Mouse (Mus musculus): ENCODE results near the gene 1700109H08Rik.

DNA sequence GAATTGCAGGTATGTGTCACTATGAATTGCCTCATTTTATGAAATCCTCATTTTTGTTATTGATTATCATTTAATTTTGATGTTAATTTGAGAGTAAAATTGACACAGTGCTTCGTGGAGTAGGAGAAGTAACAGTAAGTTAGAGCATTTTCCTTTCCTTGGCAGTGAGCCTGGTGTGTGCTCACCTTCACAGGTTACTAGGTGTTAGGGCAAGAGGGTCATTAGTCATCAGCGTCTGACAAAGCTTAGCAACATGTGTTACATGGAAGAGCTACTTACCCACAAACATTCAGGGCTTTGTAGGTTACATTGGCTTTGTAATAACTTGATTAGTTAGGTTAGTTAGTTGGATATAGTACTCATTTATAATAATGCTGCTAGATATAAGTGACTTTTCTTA lies 17.2 kb upstream of the 1700109H08Rik start:
- TF ChIP-seq CTCF (IDR thresholded peaks at IDR 0.05; ENCODE audit: control insufficient read depth, insufficient read depth, low read length) (no peak), POLR2A (IDR thresholded peaks at IDR 0.05; ENCODE audit: borderline replicate concordance, control insufficient read depth, low read depth, low read length) (no peak)

All from bone marrow, adult 2 months (tissue).